Mouse (Mus musculus): ENCODE results near the gene D930007J09Rik.

D930007J09Rik gene

DNA sequence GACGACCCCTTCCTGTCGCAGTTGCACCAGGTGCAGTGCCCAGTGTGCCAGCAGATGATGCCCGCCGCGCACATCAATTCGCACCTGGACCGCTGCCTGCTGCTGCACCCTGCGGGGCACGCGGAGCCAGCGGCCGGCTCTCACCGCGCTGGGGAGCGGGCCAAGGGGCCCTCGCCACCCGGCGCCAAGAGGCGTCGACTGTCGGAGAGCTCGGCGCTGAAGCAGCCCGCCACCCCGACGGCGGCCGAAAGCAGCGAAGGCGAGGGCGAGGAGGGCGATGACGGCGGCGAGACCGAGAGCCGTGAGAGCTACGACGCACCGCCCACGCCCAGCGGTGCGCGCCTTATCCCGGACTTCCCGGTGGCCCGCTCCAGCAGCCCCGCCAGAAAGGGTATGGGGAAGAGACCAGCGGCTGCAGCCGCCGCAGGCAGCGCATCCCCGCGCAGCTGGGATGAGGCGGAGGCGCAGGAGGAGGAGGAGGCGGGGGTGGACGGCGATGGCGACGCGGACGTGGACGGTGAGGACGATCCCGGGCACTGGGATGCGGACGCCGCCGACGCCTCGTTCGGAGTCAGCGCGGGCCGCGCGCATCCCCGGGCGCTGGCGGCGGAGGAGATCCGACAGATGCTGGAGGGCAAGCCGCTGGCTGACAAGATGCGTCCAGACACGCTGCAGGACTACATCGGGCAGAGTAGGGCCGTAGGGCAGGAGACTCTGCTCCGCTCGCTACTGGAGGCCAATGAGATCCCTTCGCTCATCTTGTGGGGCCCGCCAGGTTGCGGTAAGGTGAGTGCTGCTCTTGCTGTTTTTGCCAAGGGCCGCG, at the start of gene D930007J09Rik:
D930007J09Rik (minus strand) TSS at position 591 of the 823 bp plus-strand sequence.
- DNase-seq (ENCODE audit: low spot score in 2 of 2) = peak; percentile 33 to 47

GRCm38 (mm10) chr13:32851967-32852366, 49.3 kb upstream of the D930007J09Rik start:
- DNase-seq (ENCODE audit: low spot score in 2 of 2) = peak in 1 of 2 experiments; percentile 48

DNA sequence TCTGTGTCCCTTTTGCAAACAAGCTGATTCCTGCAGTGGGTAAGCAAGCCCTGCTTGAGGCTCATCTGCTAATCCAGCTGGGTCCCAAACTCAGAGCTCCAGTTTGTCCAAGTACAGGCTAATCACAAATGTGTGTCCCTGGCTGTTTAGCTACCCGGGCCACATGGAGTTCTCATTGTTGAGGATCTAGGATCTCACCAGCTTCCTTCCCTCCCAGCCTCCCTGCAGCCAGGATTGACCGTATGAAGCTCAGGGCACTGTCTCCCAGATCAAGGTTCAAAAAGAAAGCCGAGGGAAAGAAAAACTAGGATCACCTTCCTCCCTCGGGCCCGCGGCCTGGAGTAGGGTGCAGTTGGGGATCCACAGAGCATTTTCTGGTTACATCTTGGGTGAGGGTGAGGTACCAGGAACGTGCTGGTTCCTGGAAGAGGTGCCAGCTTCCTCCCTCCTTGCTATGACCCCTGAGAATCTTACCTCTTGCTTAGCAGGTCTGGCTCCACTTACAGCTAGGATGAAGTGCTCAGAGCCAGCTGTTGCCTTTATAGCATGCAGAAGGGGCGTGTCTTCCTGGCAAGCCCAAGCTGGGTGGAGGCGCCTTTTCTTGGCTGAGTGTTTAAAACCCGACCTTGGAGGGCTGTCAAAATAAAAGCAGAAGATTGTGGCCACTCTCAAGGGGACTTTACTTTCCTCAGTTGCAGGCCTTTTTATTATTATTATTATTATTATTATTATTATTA, 48.2 kb upstream of the D930007J09Rik start, which contains the start of gene Serpinb1a:
Serpinb1a (minus strand) TSS at position 518 of the 737 bp plus-strand sequence.
- no peak for DNase-seq (ENCODE audit: low spot score in 2 of 2)

GRCm38 (mm10) chr13:32850156-32850555, 47.5 kb upstream of the D930007J09Rik start:
- no peak for DNase-seq (ENCODE audit: low spot score in 2 of 2)

DNA sequence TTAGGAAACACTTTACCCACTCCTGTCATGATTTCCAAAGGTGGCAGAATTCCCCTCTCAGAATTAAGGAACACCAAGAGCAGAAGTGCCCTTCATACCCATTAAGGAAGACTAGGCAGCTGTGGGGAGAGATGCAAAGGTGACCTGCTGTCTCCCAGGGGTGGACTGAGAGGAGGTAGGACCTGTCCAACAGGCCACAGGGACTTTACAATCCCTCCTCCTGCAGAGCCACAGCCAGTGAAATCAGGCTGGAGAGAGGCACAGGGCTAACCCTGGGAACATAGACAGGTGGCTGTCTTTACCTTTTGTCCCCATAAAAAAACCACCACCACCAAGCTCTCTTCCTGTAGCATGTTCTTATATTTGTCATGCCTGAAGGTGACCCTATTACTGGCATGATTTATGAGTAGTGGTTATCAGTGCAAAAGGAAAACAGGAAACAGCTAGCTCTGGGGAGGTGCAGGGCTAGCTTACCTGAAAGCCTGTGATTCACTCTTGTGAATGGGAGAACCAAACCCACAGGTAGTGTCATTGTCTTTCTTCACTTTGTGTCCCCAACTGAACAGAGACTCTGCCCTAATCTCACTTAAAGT, 47.0 kb upstream of the D930007J09Rik start:
- no peak for DNase-seq (ENCODE audit: low spot score in 2 of 2)

GRCm38 (mm10) chr13:32849092-32849491, 46.4 kb upstream of the D930007J09Rik start:
- no peak for DNase-seq (ENCODE audit: low spot score in 2 of 2)

- no peak for DNase-seq (ENCODE audit: low spot score in 2 of 2)
Measured at GRCm38 (mm10) chr13:32846221-32846620, 43.6 kb upstream of the D930007J09Rik start.

DNA sequence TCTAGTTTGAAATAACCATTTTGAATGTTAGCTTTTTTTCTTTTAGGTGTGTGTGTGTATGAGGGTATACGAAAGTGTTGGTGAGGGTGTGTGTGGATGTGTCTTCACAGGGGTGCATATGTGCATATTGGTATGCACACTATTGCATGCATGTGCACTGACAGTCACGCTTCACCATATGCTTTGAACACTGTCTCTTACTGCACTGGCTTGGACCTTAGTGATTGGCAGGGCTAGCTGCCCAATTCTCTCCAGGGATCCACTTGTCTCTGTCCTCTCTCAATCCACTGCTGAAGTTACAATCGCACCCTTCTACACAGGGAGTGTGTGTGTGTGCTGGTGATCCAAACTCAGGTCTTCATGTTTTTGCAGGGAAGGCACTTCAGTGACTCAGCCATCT, 38.7 kb upstream of the D930007J09Rik start:
- no peak for DNase-seq (ENCODE audit: low spot score in 2 of 2)

- no peak for DNase-seq (ENCODE audit: low spot score in 2 of 2)
Measured at GRCm38 (mm10) chr13:32839314-32839713, 36.7 kb upstream of the D930007J09Rik start.

DNA sequence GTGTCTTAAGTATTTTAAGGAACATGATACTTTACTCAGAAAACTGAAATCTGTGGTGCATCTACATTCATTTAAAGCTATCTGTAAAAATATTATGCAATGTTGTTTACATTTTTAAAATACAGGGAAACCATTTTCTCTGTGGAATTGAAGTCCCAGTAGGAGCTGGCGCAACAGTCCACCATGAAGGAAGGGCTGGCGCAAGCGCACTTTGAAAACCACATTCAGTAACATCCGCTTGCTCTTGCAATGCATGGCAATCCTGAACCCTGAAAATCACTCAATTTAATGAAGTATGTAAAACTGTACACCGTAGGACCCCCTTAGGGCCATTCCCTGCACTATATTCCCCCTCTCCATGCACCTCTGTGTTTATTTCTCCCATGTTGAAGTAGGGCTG, 31.9 kb upstream of the D930007J09Rik start:
- no peak for DNase-seq (ENCODE audit: low spot score in 2 of 2)

DNA sequence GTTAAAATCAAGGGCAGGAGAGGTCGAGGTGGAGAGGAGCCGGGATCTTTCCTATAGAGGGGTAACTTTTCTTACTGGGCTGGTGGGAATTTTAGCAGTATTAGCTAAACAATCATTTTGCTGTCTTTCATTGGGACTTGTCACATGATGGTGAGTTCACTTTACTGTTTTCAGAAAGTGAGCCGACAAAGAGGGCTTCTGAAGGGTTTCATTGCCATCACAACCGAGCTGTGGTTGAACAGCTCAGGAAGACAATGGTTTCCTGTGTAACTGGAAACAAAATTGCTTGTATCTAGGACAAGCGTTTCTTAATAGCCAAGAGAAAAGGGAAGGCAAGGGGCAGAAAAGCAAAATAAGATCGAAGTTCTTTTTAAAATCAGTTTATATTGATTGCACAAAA, 30.6 kb upstream of the D930007J09Rik start:
- DNase-seq (ENCODE audit: low spot score in 2 of 2) = peak in 1 of 2 experiments; percentile 22

DNA sequence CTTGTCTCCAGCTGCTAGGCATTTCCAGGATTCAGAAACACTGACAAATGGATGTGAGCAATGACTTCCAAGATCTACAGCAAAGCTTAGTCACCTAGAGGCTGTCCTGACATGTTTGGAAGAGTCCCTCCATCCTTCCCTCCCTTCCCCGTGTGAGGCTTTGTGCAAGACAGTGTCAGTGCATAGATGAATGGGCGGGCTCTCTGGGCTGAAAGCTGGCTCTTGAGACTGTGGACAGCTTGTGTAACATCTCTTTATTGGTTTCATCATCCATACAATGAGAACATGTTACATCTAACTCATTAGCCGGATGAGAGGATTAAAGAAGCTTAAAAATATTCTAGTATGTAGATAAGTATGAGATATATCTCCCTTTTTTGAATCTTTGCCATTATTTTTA, 30.1 kb upstream of the D930007J09Rik start:
- no peak for DNase-seq (ENCODE audit: low spot score in 2 of 2)

DNA sequence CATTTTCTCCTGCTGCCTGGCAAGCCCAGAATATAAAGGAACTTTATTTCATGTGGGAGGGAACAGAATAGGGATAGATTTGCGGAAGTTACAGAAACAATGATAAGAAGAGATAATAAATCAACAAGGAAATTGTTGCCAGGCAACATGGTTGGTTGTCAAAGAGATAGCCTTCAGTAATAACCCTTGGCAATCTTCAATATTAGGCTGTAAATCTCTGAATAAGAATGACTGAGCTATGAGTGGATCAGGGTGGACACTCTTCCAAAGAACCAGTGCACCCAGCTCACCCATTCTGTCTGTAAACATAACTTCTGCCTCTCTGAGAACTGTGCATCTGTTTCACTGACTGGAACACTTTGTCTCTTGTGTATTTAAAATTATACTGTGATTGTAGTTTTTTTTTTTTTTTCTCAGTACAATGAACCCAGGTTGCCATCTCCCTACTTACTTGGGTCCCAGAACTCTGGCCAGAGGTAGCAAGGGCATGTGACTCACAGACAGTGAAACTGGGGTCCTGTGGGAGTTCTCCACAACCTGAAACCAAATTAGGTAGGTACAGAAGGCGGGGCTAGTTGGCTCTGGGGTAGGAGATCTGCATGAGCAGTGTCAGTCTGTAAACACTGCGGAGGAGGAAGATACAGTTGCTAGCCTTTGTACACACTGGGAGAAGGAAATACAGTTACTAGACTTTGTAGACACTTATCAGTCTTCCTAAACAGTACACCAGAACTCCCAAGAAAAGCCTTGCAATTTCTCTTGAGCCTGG, 29.0 kb upstream of the D930007J09Rik start:
- DNase-seq (ENCODE audit: low spot score in 2 of 2) = no peak

GRCm38 (mm10) chr13:32828886-32829285, 26.2 kb upstream of the D930007J09Rik start:
- no peak for DNase-seq (ENCODE audit: low spot score in 2 of 2)

GRCm38 (mm10) chr13:32827951-32828350, 25.3 kb upstream of the D930007J09Rik start:
- DNase-seq (ENCODE audit: low spot score in 2 of 2) = peak in 1 of 2 experiments; percentile 67

DNA sequence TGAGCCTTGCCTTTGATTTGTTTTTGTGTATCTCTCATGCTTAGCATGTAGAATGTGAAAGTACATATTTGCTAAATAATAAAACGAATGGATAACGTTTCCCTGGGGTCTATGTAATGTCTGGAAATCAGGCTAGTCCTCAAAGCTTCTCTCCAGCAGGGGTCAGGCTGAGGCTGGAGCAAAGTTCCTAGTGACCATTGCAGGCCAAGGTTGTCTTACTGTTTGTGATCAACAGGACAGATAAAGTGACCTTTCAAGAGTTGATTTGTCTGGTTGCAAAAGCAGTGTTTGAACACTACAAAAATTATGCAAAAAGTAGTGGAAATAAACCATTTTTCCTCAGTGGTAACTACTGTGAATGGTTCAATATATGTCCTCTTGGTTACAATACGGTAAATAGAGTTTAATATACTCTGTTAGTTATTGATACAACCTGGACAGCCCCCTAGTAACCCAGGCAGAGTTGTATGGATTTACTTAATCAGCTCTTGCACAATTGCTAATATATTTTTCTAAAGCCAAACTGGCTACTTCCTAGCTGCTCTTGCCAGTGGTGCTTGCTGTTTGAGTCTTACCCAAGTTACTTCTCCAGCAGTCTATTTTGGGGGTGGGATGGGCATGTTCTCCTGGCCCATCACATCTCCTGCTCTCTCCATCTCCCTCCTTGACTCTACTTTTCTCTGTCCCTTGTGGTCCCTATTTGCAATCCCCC, 24.6 kb upstream of the D930007J09Rik start:
- no peak for DNase-seq (ENCODE audit: low spot score in 2 of 2)

DNA sequence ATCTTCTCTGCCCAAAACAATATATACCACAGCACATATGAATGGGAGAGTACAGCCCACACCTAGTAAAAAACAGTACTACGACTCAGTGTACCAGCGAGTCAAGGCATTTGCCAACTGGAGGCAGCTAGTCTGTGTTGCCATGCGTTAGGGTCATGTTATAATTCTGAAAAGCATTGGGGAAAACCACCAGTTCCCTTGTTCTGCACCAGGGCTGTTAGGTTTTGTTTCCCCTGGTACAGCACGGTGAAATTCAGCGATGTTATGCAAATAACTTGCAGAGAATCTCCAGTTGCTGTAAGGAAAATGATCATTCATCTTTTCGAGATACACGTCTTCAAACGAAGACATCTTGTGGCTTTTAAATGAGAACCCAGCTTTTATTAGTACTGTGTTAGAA, 22.9 kb upstream of the D930007J09Rik start:
- DNase-seq (ENCODE audit: low spot score in 2 of 2) = no peak

GRCm38 (mm10) chr13:32824377-32825330, 22.0 kb upstream of the D930007J09Rik start:
- DNase-seq (ENCODE audit: low spot score in 2 of 2) = no peak

DNA sequence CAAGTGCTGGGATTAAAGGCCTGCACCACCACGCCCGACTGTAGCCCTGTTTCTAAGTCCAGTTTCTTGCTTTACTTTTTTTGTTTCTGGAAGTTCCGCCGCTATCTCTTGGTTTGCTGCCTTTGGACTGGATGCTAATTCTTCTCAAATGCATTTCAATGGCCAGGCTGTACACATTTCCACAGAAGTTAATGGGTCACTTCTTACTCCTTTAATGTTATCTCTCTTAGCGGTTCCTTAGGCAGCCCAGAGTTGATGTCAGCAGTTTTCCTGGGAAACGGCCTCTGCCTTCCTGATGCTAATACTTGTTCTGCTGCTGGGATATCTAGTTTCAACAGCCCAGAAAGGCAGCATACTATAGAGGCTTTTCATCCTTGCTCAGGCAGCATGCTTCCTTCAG, 20.5 kb upstream of the D930007J09Rik start:
- no peak for DNase-seq (ENCODE audit: low spot score in 2 of 2)

DNA sequence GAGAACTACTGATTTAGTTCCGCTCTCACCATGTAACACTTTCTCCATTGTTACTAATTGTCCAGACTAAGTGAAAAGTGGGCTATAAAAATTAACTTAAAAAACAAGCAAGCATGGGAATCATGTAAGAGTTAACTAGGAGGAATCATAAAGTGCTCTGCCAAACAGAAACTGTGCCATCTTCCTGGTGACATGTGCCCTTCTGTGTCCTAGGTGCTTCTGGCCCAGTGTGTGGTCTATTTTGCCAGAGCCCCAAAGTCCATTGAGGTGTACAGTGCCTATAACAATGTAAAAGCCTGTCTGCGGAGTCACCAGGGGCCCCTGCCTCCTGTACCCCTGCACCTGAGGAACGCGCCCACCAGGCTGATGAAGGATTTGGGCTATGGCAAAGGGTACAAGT, 19.0 kb upstream of the D930007J09Rik start:
- DNase-seq (ENCODE audit: low spot score in 2 of 2) = no peak

Data from left cerebral cortex, adult 9 months (tissue).